Mouse (Mus musculus) cerebellum, adult 2 months (tissue): ENCODE results near the gene Gys2.

Experiments
- CTCF ChIP-seq: fragments of 200-500 bp; IDR thresholded peaks from 2 replicates; pipeline ENCODE4 v1.5.1; 2011; ENCODE audit warnings: low read depth, mild to moderate bottlenecking, control low read depth, low read length, moderate library complexity, borderline replicate concordance; ENCODE audit not compliant: insufficient read depth
- POLR2A ChIP-seq: fragments of 200-500 bp; IDR thresholded peaks from 2 replicates; pipeline ENCODE4 v1.6.1; 2011; ENCODE audit warnings: low read length, control low read depth, borderline replicate concordance; ENCODE audit not compliant: insufficient read depth

DNA sequence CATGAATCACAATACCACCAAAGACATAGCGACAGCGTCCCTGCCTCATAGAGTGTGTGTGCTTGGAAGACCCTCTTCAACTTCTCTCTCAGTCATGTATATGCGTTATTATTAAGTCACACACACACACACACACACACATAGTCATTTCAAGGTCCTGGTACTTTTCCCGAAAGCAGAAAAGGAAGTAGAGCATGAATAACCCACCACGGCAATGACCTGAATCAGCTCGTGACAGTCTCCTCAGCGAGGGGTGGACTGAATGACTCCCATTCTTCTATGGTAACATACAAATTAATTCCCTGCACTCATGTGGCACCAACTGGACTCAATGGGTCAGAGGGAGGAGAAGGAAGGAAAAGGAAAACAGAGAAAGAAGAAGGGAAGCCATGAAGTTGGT, 47.9 kb downstream of the Gys2 start:
- TF ChIP-seq CTCF (no peak), POLR2A (no peak)
